Mouse (Mus musculus) layer of hippocampus, postnatal 14 days (tissue): ENCODE results near the gene Rab4b. TPM values are rescaled to one million over a fixed set of nuclear protein-coding genes. Genes with fewer than 3 reads are reported as not detected.

Source experiments
- microRNA-seq, 2 experiments: library from miRNA; unstranded; fragments of <30 nt; microRNA quantifications; one replicate each; pipeline ENCODE4 v1.2.0; 2021
- total RNA-seq, 2 experiments: library from RNA; stranded (reverse); gene quantifications; 2 replicates each; pipeline ENCODE4 v1.2.3; 2021

The Rab4b gene
- total RNA-seq, 2 experiments from 2014 or later: 85.1 to 87.0 TPM

Small RNA genes within 50 kb of the gene (microRNA-seq; reads per million reads assigned to microRNA genes)
- gene Mir1191 (0 to 0.85 reads per million in 2 experiments), gene Mir3101 (0.28 to 0.45 reads per million in 2 experiments)

Other genes starting within 250 kb of the Rab4b start
- not detected for gene Cyp2a22, start 239.5 kb downstream of the Rab4b start, total RNA-seq
- gene Cyp2a12, start 149.8 kb downstream of the Rab4b start, total RNA-seq: not detected
- not detected for gene Cyp2f2, start 59.0 kb downstream of the Rab4b start, total RNA-seq
- gene Cyp2t4, start 25.2 kb downstream of the Rab4b start, total RNA-seq: not detected
- 10 to 100 TPM; 88.1 to 90.7 TPM for gene Egln2, start 12.1 kb downstream of the Rab4b start, total RNA-seq
- gene Gm21983, start 2.2 kb upstream of the Rab4b start, total RNA-seq: not detected
- 10 to 100 TPM in 1 of 2 experiments, 1 to 10 TPM in 1; 5.6 to 15.8 TPM for gene Mia, start 2.3 kb upstream of the Rab4b start, total RNA-seq
- 10 to 100 TPM; 23.7 to 24.3 TPM for gene BC024978, start 16.9 kb upstream of the Rab4b start, total RNA-seq
- gene Snrpa, start 17.4 kb upstream of the Rab4b start, total RNA-seq: 10 to 100 TPM; 83.8 to 84.1 TPM
- gene Itpkc, start 49.8 kb upstream of the Rab4b start, total RNA-seq: 1 to 10 TPM; 7.3 to 8.0 TPM
- gene Coq8b, start 54.1 kb upstream of the Rab4b start, total RNA-seq: 10 to 100 TPM; 27.1 to 30.9 TPM
- gene Numbl, start 79.5 kb upstream of the Rab4b start, total RNA-seq: 100 to 1,000 TPM; 144 to 148 TPM
- 10 to 100 TPM; 55.0 to 55.3 TPM for gene Ltbp4, start 158.8 kb upstream of the Rab4b start, total RNA-seq
- 10 to 100 TPM; 24.7 to 26.2 TPM for gene Shkbp1, start 177.1 kb upstream of the Rab4b start, total RNA-seq
- not detected for gene Gm20479, start 178.5 kb upstream of the Rab4b start, total RNA-seq